Mouse (Mus musculus) liver, embryonic 12.5 days (tissue): Measurements from ENCODE around the gene Gpr34. TPM values are rescaled to one million over a fixed set of nuclear protein-coding genes. Genes with fewer than 3 reads are reported as not detected.
A peak's percentile ranks its signal among the peaks of the same experiment; 100 is the strongest.

Source experiments
- ATAC-seq: fragments of 200-750 bp; cut with Nextera tagmentation; 2 replicates; pipeline ENCODE4 v1.8.0; 2017; ENCODE audit warnings: moderate number of reproducible peaks, mild to moderate bottlenecking, moderate library complexity
- H3K27ac ChIP-seq: fragments of 300-500 bp; sonication (generic); 2 replicates; pipeline ENCODE4 v1.5.1; 2016; ENCODE audit warnings: mild to moderate bottlenecking
- H3K27me3 ChIP-seq: fragments of 300-500 bp; sonication (generic); replicated peaks from 2 replicates; pipeline ENCODE4 v1.6.1; 2016; ENCODE audit warnings: mild to moderate bottlenecking, moderate library complexity
- H3K36me3 ChIP-seq: fragments of 300-500 bp; sonication (generic); 2 replicates; pipeline ENCODE4 v1.6.1; 2016; ENCODE audit warnings: mild to moderate bottlenecking, moderate library complexity
- H3K4me1 ChIP-seq: fragments of 300-500 bp; sonication (generic); 2 replicates; pipeline ENCODE4 v1.6.1; 2016
- H3K4me2 ChIP-seq: fragments of 300-500 bp; sonication (generic); 2 replicates; pipeline ENCODE4 v1.6.1; 2016; ENCODE audit warnings: mild to moderate bottlenecking, moderate library complexity
- H3K4me3 ChIP-seq: fragments of 300-500 bp; sonication (generic); 2 replicates; pipeline ENCODE4 v1.5.1; 2016; ENCODE audit warnings: mild to moderate bottlenecking, moderate library complexity
- H3K9ac ChIP-seq: fragments of 300-500 bp; sonication (generic); 2 replicates; pipeline ENCODE4 v1.6.1; 2016; ENCODE audit warnings: mild to moderate bottlenecking, moderate library complexity
- H3K9me3 ChIP-seq: fragments of 300-500 bp; sonication (generic); replicated peaks from 2 replicates; pipeline ENCODE4 v1.6.1; 2016; ENCODE audit warnings: mild to moderate bottlenecking, moderate library complexity
- WGBS: fragments of 180-500 bp; shearing (Covaris S2); methylation state at CpG from one replicate; pipeline ENCODE4 v1.1.7; 2016; ENCODE audit not compliant: insufficient replicate concordance; 5-methylcytosine and 5-hydroxymethylcytosine counted together
- microRNA-seq: library from miRNA; unstranded; fragments of <30 nt; microRNA quantifications from one replicate; pipeline ENCODE4, GENCODE M21; 2017
- polyA plus RNA-seq: library from polyadenylated mRNA; unstranded; fragments of >200 nt; fragmentation: Nextera tagmentation; extraction: Ambion mirVana; gene quantifications from 2 replicates; pipeline ENCODE4 v1.2.1, GENCODE M21; 2016

The Gpr34 gene
- polyA plus RNA-seq, 1 experiment from 2014 or later = 0.44 TPM

- no peak for ATAC-seq
- no peaks in the 10 kb centered on the region for H3K9me3 ChIP-seq
- H3K27ac ChIP-seq = no peak overlapping the region
- WGBS = 88% methylated on average over 3 of the region's 3 CpGs
- H3K36me3 ChIP-seq = no peaks in the 10 kb centered on the region
- no peaks in the 10 kb centered on the region for H3K27me3 ChIP-seq
- H3K4me3 ChIP-seq = no peak overlapping the region
- H3K9ac ChIP-seq = no peak overlapping the region
- peaks cover 11% of the 10 kb centered on the region; the same call in 1 of the 2 replicates for H3K4me1 ChIP-seq
- H3K4me2 ChIP-seq = no peak overlapping the region
Measured at GRCm38 (mm10) chrX:13681748-13682147, 49.9 kb downstream of the Gpr34 start.

- H3K27me3 ChIP-seq = no peaks in the 10 kb centered on the region
- 0 out of 2 replicates have a peak overlapping the region, but pooled peaks have one; percentile 16 for H3K4me2 ChIP-seq
- no peaks in the 10 kb centered on the region for H3K36me3 ChIP-seq
- no peak overlapping the region for H3K9ac ChIP-seq
- H3K4me1 ChIP-seq = peaks cover 11% of the 10 kb centered on the region; the same call in 1 of the 2 replicates
- no peaks in the 10 kb centered on the region for H3K9me3 ChIP-seq
- ATAC-seq = peak; percentile 77
- WGBS = 47% methylated on average over 1 of the region's 1 CpGs
- H3K27ac ChIP-seq = peak overlapping the region; percentile 48; the same call in 1 of the 2 replicates
- H3K4me3 ChIP-seq = no peak overlapping the region
Measured at GRCm38 (mm10) chrX:13686589-13686988, 54.7 kb downstream of the Gpr34 start.

- Histone ChIP-seq H3K4me1 (peaks cover 11% of the 10 kb centered on the region; the same call in 1 of the 2 replicates), H3K4me3 (no peak overlapping the region), H3K9ac (no peak overlapping the region), H3K4me2 (no peak overlapping the region), H3K36me3 (no peaks in the 10 kb centered on the region), H3K27ac (no peak overlapping the region), H3K9me3 (no peaks in the 10 kb centered on the region), H3K27me3 (no peaks in the 10 kb centered on the region)
- 78% methylated on average over 2 of the region's 2 CpGs for WGBS
- no peak for ATAC-seq
Measured at GRCm38 (mm10) chrX:13688356-13688755, 56.5 kb downstream of the Gpr34 start.

Small RNA genes within 50 kb of the gene (microRNA-seq; reads per million reads assigned to microRNA genes)
- not detected for gene Gm25246

Other genes with a start within 250 kb of the Gpr34 start
- not detected in 2 replicates for gene Nyx, start 166.0 kb upstream of the Gpr34 start, polyA plus RNA-seq
- 0.05 and 0.07 TPM in 2 replicates for gene Gpr82, start 29.3 kb downstream of the Gpr34 start, polyA plus RNA-seq
- 1.5 and 2.1 TPM in 2 replicates for gene Cask, start 219.3 kb downstream of the Gpr34 start, polyA plus RNA-seq